Mouse (Mus musculus): ENCODE measurements around the gene Pld4.
"Not testable (repeated sequence)": the region's sequence is repeated elsewhere in the genome, so short reads cannot be mapped to it uniquely, and the experiment has no call there.

Pld4 gene

GRCm38 (mm10) chr12:112809641-112810040 lies 49.2 kb downstream of the Pld4 start:
- in situ Hi-C loops (cut with MboI; ENCODE audit: low pct_unique_long_range_greater_than_20kb in 1 of 2, low sequenced_read_pairs in 2 of 2, unreplicated experiment in 1 of 2): loop anchor here in 1 of 2 experiments (5.0 kb wide), 1 partner anchor 62 kb away; no protein-coding TSS in a partner anchor

GRCm38 (mm10) chr12:112810092-112810885 lies 49.8 kb downstream of the Pld4 start:
- in situ Hi-C loops (cut with MboI; ENCODE audit: low pct_unique_long_range_greater_than_20kb in 1 of 2, low sequenced_read_pairs in 2 of 2, unreplicated experiment in 1 of 2): no loop called here

DNA sequence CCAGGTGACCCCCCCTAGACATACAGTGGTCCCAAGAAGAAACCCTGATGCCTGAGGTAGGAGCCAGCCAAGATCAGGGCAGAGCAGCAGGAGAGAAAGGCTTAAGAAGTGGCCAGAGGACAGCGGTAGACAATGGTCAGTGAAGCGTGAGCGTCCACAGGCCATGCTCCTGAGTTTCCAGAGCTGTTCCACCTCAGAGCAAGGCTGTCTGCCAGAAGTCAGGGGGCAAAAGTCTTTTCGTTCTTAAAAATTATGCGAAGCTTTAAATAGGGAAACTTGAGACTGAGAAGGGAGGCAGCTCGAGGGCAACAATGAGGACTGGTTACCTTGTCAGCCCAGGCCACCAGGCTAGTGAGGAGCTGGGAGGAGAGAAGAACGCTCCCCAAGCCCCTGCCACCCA lies 52.9 kb downstream of the Pld4 start:
- in situ Hi-C loops (cut with MboI; ENCODE audit: low pct_unique_long_range_greater_than_20kb in 1 of 2, low sequenced_read_pairs in 2 of 2, unreplicated experiment in 1 of 2): no loop called here

GRCm38 (mm10) chr12:112814682-112815470 lies 54.4 kb downstream of the Pld4 start:
- in situ Hi-C loops (cut with MboI; ENCODE audit: low pct_unique_long_range_greater_than_20kb in 1 of 2, low sequenced_read_pairs in 2 of 2, unreplicated experiment in 1 of 2): no loop called here

GRCm38 (mm10) chr12:112816294-112816693 lies 55.8 kb downstream of the Pld4 start:
- in situ Hi-C loops (cut with MboI; ENCODE audit: low pct_unique_long_range_greater_than_20kb in 1 of 2, low sequenced_read_pairs in 2 of 2, unreplicated experiment in 1 of 2): no loop called here

DNA sequence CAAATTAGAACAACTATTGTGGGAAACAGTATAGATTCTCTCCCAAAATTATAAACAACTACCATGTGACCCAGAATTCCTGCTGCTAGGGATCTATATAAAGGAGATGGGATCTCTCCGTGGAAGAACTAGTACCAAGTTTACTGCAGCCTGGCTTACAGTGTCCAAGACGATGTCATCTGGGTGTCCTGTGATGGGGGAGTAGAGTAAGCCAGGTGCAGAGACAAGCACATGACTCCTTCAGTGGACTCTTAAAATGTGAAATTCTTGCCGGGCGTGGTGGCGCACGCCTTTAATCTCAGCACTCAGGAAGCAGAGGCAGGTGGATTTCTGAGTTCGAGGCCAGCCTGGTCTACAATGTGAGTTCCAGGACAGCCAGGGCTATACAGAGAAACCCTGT lies 56.4 kb downstream of the Pld4 start:
- in situ Hi-C loops (cut with MboI; ENCODE audit: low pct_unique_long_range_greater_than_20kb in 1 of 2, low sequenced_read_pairs in 2 of 2, unreplicated experiment in 1 of 2): not testable (repeated sequence)

Data from mouse embryonic stem cell (cell line).